Mouse (Mus musculus) midbrain, postnatal 0 days (tissue): ENCODE measurements around the gene Mybpc2. TPM values are rescaled to one million over a fixed set of nuclear protein-coding genes. Genes with fewer than 3 reads are reported as not detected.

Experiments used
- ATAC-seq: fragments of 200-750 bp; cut with Nextera tagmentation; 2 replicates; pipeline ENCODE4 v1.8.0; 2017; ENCODE audit warnings: moderate number of reproducible peaks, mild to moderate bottlenecking, moderate TSS enrichment, moderate library complexity; ENCODE audit not compliant: low FRiP score
- DNase-seq: peaks from one replicate; pipeline ENCODE4 v3.0.0-alpha.2; 2015; ENCODE audit warnings: low spot score
- H3K27ac ChIP-seq: fragments of 300-500 bp; sonication (generic); 2 replicates; pipeline ENCODE4 v1.5.1; 2014; ENCODE audit warnings: low read depth, mild to moderate bottlenecking, low read length, mixed read lengths
- H3K27me3 ChIP-seq: fragments of 300-500 bp; sonication (generic); 2 replicates; pipeline ENCODE4 v1.6.1; 2014; ENCODE audit warnings: low read length, control low read depth, mixed read lengths; ENCODE audit not compliant: insufficient read depth
- H3K36me3 ChIP-seq: fragments of 300-500 bp; sonication (generic); 2 replicates; pipeline ENCODE4 v1.6.1; 2014; ENCODE audit warnings: low read length, control low read depth, mixed read lengths; ENCODE audit not compliant: insufficient read depth
- H3K4me1 ChIP-seq: fragments of 300-500 bp; sonication (generic); 2 replicates; pipeline ENCODE4 v1.6.1; 2014; ENCODE audit warnings: mild to moderate bottlenecking, control low read depth, antibody characterized with exemption, low read length, mixed read lengths; ENCODE audit not compliant: insufficient read depth
- H3K4me2 ChIP-seq: fragments of 300-500 bp; sonication (generic); 2 replicates; pipeline ENCODE4 v1.6.1; 2014; ENCODE audit warnings: low read depth, mild to moderate bottlenecking, low read length, mixed read lengths; ENCODE audit not compliant: poor library complexity, severe bottlenecking
- H3K4me3 ChIP-seq: fragments of 300-500 bp; sonication (generic); 2 replicates; pipeline ENCODE4 v1.5.1; 2014; ENCODE audit warnings: low read depth, mild to moderate bottlenecking, low read length, moderate library complexity
- H3K9ac ChIP-seq: fragments of 300-500 bp; sonication (generic); replicated peaks from 2 replicates; pipeline ENCODE4 v1.6.1; 2014; ENCODE audit warnings: mild to moderate bottlenecking, low read length, moderate library complexity, mixed read lengths; ENCODE audit not compliant: poor library complexity, severe bottlenecking
- H3K9me3 ChIP-seq: fragments of 300-500 bp; sonication (generic); 2 replicates; pipeline ENCODE4 v1.6.1; 2016; ENCODE audit warnings: low read length, control low read depth
- CTCF ChIP-seq: IDR thresholded peaks from 2 replicates; pipeline ENCODE4 v1.5.1; 2016; ENCODE audit warnings: antibody characterized with exemption, mild to moderate bottlenecking
- WGBS: fragments of 180-500 bp; shearing (Covaris S2); extraction: QIAGEN DNeasy Blood & Tissue Kit; methylation state at CpG from one replicate; pipeline ENCODE4 v1.1.7; 2014; 5-methylcytosine and 5-hydroxymethylcytosine counted together
- microRNA-seq: library from miRNA; unstranded; fragments of <30 nt; microRNA quantifications from one replicate; pipeline ENCODE4, GENCODE M21; 2016; ENCODE audit warnings: borderline number of aligned reads
- polyA plus RNA-seq: library from polyadenylated mRNA; unstranded; fragments of >200 nt; fragmentation: Nextera tagmentation; extraction: Ambion mirVana; gene quantifications from 2 replicates; pipeline ENCODE4 v1.2.1, GENCODE M21; 2015
- total RNA-seq: library from RNA; depleted of rRNA; stranded (reverse); fragments of >200 nt; gene quantifications from 2 replicates; pipeline ENCODE4 v1.2.3, GENCODE M21; 2014; rRNA removed

Mybpc2 gene
- total and polyA plus RNA-seq, 2 experiments from 2014 or later = 0.27 to 0.28 TPM

- Histone ChIP-seq H3K36me3 (peaks cover 48% of the 10 kb centered on the region), H3K27me3 (no peaks in the 10 kb centered on the region), H3K4me3 (no peak overlapping the region), H3K9me3 (no peaks in the 10 kb centered on the region), H3K9ac (no peak overlapping the region), H3K4me1 (peaks cover 2% of the 10 kb centered on the region; the same call in 1 of the 2 replicates), H3K27ac (no peak overlapping the region), H3K4me2 (no peak overlapping the region)
- no peak for DNase-seq
- WGBS = 93% methylated on average over 1 of the region's 1 CpGs
- no peak for ATAC-seq
- no peak for TF ChIP-seq CTCF
Observed at GRCm38 (mm10) chr7:44456302-44456701, 68.2 kb downstream of the Mybpc2 start.

DNA sequence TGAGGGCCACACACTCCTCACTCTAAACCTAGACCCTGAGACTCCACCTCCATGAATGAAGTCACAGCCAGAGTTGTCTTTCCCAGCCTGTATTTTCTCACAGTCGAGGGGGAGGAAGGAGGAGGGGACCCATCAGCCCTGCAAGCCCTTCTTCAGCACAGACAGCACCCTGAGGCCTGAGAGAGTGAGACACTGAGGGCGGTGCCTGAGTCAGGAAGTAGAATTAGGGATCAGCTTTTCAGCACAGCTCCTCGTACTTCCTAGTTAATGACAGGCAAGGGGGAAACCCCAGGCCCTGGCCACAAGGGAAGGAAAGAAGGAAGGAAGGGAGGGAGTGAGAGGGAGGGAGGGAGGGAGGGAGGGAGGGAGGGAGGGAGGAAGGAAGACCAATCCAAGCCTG lies 71.2 kb downstream of the Mybpc2 start:
- Histone ChIP-seq H3K36me3 (peaks cover 35% of the 10 kb centered on the region), H3K4me3 (no peak overlapping the region), H3K9me3 (no peaks in the 10 kb centered on the region), H3K4me2 (no peak overlapping the region), H3K4me1 (peaks cover 4% of the 10 kb centered on the region; the same call in 1 of the 2 replicates), H3K27me3 (no peaks in the 10 kb centered on the region), H3K27ac (no peak overlapping the region), H3K9ac (no peak overlapping the region)
- TF ChIP-seq CTCF = no peak
- DNase-seq (no peak), ATAC-seq (no peak)
- 10% methylated on average over 3 of the region's 3 CpGs for whole genome bisulfite sequencing

Small RNA genes lying within 50 kb of the gene (microRNA-seq; reads per million reads assigned to microRNA genes)
- not detected for gene Mir7052
- not detected for gene Mir7053

Other genes starting within 250 kb of the Mybpc2 start
- 3.2 and 3.9 TPM in 2 replicates for gene Clec11a, start 217.8 kb downstream of the Mybpc2 start, total RNA-seq
- gene Clec11a, start 217.8 kb downstream of the Mybpc2 start, polyA plus RNA-seq = 3.5 and 3.8 TPM in 2 replicates
- gene Shank1, start 214.4 kb downstream of the Mybpc2 start, total RNA-seq = 48.1 and 60.3 TPM in 2 replicates
- 33.9 and 39.2 TPM in 2 replicates for gene Shank1, start 214.4 kb downstream of the Mybpc2 start, polyA plus RNA-seq
- gene Syt3, start 140.6 kb downstream of the Mybpc2 start, total RNA-seq = 119 and 144 TPM in 2 replicates
- gene Syt3, start 140.6 kb downstream of the Mybpc2 start, polyA plus RNA-seq = 88.4 and 96.7 TPM in 2 replicates
- 0.38 and 1.4 TPM in 2 replicates for gene 1700008O03Rik, start 138.8 kb downstream of the Mybpc2 start, total RNA-seq
- gene 1700008O03Rik, start 138.8 kb downstream of the Mybpc2 start, polyA plus RNA-seq = 3.8 and 5.2 TPM in 2 replicates
- gene Lrrc4b, start 95.6 kb downstream of the Mybpc2 start, total RNA-seq = 589 and 657 TPM in 2 replicates
- gene Lrrc4b, start 95.6 kb downstream of the Mybpc2 start, polyA plus RNA-seq = 24.2 and 26.9 TPM in 2 replicates
- gene Aspdh, start 59.3 kb downstream of the Mybpc2 start, total RNA-seq = 7.1 and 11.8 TPM in 2 replicates
- 2.1 and 3.7 TPM in 2 replicates for gene Aspdh, start 59.3 kb downstream of the Mybpc2 start, polyA plus RNA-seq
- 25.5 and 38.5 TPM in 2 replicates for gene Josd2, start 56.7 kb downstream of the Mybpc2 start, total RNA-seq
- 22.7 and 25.4 TPM in 2 replicates for gene Josd2, start 56.7 kb downstream of the Mybpc2 start, polyA plus RNA-seq
- 247 and 273 TPM in 2 replicates for gene Emc10, start 28.1 kb downstream of the Mybpc2 start, total RNA-seq
- 150 and 154 TPM in 2 replicates for gene Emc10, start 28.1 kb downstream of the Mybpc2 start, polyA plus RNA-seq
- gene Fam71e1, start 28.1 kb downstream of the Mybpc2 start, total RNA-seq = 18.5 and 19.3 TPM in 2 replicates
- 23.8 and 27.7 TPM in 2 replicates for gene Fam71e1, start 28.1 kb downstream of the Mybpc2 start, polyA plus RNA-seq
- 0.19 TPM in 1 of 2 replicates, not detected in the other for gene Spib, start 7.4 kb upstream of the Mybpc2 start, total RNA-seq
- 0.14 TPM in 1 of 2 replicates, not detected in the other for gene Spib, start 7.4 kb upstream of the Mybpc2 start, polyA plus RNA-seq
- 12.9 and 17.5 TPM in 2 replicates for gene Pold1, start 24.2 kb upstream of the Mybpc2 start, total RNA-seq
- gene Pold1, start 24.2 kb upstream of the Mybpc2 start, polyA plus RNA-seq = 8.8 and 9.6 TPM in 2 replicates
- 46.8 and 47.7 TPM in 2 replicates for gene Nr1h2, start 29.3 kb upstream of the Mybpc2 start, total RNA-seq
- 41.2 and 48.0 TPM in 2 replicates for gene Nr1h2, start 29.3 kb upstream of the Mybpc2 start, polyA plus RNA-seq
- gene Napsa, start 47.7 kb upstream of the Mybpc2 start, total RNA-seq = not detected in 2 replicates
- 0.79 and 0.82 TPM in 2 replicates for gene Napsa, start 47.7 kb upstream of the Mybpc2 start, polyA plus RNA-seq
- gene Kcnc3, start 66.0 kb upstream of the Mybpc2 start, total RNA-seq = 17.2 and 25.4 TPM in 2 replicates
- gene Kcnc3, start 66.0 kb upstream of the Mybpc2 start, polyA plus RNA-seq = 6.2 and 6.6 TPM in 2 replicates
- gene Myh14, start 146.2 kb upstream of the Mybpc2 start, total RNA-seq = 8.8 and 11.0 TPM in 2 replicates
- 6.9 and 7.9 TPM in 2 replicates for gene Myh14, start 146.2 kb upstream of the Mybpc2 start, polyA plus RNA-seq
- not detected in 2 replicates for gene Izumo2, start 184.1 kb upstream of the Mybpc2 start, total RNA-seq
- not detected in 2 replicates for gene Izumo2, start 184.1 kb upstream of the Mybpc2 start, polyA plus RNA-seq
- 22.8 and 23.3 TPM in 2 replicates for gene Vrk3, start 223.8 kb upstream of the Mybpc2 start, total RNA-seq
- gene Vrk3, start 223.8 kb upstream of the Mybpc2 start, polyA plus RNA-seq = 23.5 and 26.4 TPM in 2 replicates
- gene Zfp473, start 226.4 kb upstream of the Mybpc2 start, total RNA-seq = 1.1 TPM in 2 replicates
- gene Zfp473, start 226.4 kb upstream of the Mybpc2 start, polyA plus RNA-seq = 0.48 and 0.51 TPM in 2 replicates